Mouse (Mus musculus): ENCODE measurements around the gene Raph1. TPM values are rescaled to one million over a fixed set of nuclear protein-coding genes. Genes with fewer than 3 reads are reported as not detected.
A peak's percentile ranks its signal among the peaks of the same experiment; 100 is the strongest.

Raph1 gene
- total and polyA plus RNA-seq, 3 experiments = 17.1 to 152 (median 111) TPM

DNA sequence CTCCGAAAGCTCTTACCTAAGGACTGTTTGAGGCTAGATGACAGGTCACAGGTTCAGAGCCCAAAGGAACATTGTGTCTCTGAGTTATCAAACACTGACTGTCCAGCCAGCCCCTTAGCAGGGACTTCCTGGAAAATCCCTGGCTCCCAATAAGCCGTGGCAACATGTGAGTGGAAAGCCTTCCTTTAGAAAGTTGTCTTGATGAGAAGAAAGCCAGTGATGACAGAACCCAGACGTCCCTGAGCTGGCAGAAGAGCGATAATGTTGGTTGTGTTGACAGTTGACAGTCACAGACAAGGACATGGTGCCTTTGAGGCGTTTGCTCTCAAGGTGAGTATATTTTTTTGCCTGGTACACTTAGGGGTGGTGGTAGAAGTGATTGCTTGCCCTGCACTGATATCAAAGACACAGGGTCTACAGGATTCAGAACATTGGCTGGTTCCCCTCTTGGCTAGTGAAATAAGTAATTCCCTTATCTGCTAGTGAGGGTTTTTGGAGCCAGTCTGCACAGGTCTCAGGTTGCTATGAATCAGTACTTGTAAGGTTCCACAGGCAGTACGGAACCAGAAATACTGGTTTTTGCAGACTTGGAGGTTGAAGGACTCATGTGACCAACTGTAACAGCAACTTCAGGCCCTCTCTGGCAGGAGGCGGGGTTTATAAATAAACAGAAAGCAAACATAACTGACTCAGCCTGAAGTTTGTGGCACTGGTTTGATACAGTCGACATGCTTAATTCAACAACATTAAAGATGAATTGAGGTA lies 42.3 kb upstream of the Raph1 start:
- DNase-seq = peak; percentile 39 to 77
- H3K9ac ChIP-seq (ENCODE audit: low read depth, low read length) = no peak overlapping the region
- WGBS = 42% methylated on average over 8 of the region's 8 CpGs
- H3K36me3 ChIP-seq (ENCODE audit: control insufficient read depth, insufficient read depth, low read length) = peaks cover 9% of the 10 kb centered on the region
- no peak for TF ChIP-seq CTCF (IDR thresholded peaks at IDR 0.05)
- TF ChIP-seq EP300 (IDR thresholded peaks at IDR 0.05; ENCODE audit: insufficient read depth, low read depth, low read length) = peak; percentile 98
- TF ChIP-seq POLR2A (IDR thresholded peaks at IDR 0.05; ENCODE audit: insufficient read depth, low read depth, low read length) = no peak
- no peaks in the 10 kb centered on the region for H3K79me2 ChIP-seq (replicated peaks; ENCODE audit: control insufficient read depth, insufficient read depth, low read length)
- H3K4me3 ChIP-seq = no peak overlapping the region
- H3K4me1 ChIP-seq (ENCODE audit: control insufficient read depth, insufficient read depth, low read length) = peaks cover 8% of the 10 kb centered on the region
- H3K27me3 ChIP-seq (ENCODE audit: control insufficient read depth, insufficient read depth, low read length) = no peaks in the 10 kb centered on the region
- intact Hi-C loops (cut with DNase I) = no loop called here
- H3K27ac ChIP-seq = peak overlapping the region; percentile 81

DNA sequence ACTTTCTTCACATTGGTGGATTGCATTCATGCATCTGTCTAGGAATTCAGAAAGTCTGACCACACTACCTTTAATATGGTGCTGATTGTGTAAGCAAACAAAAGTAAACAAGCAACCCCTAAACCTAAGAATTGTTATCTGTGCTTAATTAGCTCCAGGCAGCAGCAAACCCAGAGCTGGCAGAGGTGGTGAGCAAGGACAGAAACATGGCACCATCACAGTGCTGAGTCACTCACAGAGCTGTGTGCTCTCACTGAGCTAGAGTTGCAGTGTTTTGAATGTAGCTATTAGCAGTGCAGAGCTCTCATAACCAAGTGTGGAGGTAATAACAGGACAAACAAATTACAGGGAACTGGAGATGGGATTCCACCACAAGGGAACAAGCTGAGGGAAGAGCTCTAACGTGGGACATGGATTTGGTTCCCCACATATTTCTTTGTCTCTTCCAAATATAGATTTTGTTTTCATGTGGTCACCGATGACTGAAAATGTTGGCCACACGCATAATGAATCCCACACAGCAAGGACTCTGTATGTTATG lies 37.6 kb upstream of the Raph1 start:
- Histone ChIP-seq H3K79me2 (replicated peaks; ENCODE audit: control insufficient read depth, insufficient read depth, low read length) (no peaks in the 10 kb centered on the region), H3K27ac (peak overlapping the region; percentile 16; the same call in 1 of the 2 replicates), H3K36me3 (ENCODE audit: control insufficient read depth, insufficient read depth, low read length) (no peaks in the 10 kb centered on the region; the same call in 1 of the 2 replicates), H3K4me1 (ENCODE audit: control insufficient read depth, insufficient read depth, low read length) (peaks cover 3% of the 10 kb centered on the region), H3K9ac (ENCODE audit: low read depth, low read length) (no peak overlapping the region), H3K27me3 (ENCODE audit: control insufficient read depth, insufficient read depth, low read length) (no peaks in the 10 kb centered on the region), H3K4me3 (no peak overlapping the region)
- intact Hi-C loops (cut with DNase I) = no loop called here
- TF ChIP-seq CTCF (IDR thresholded peaks at IDR 0.05) (no peak), EP300 (IDR thresholded peaks at IDR 0.05; ENCODE audit: insufficient read depth, low read depth, low read length) (no peak), POLR2A (IDR thresholded peaks at IDR 0.05; ENCODE audit: insufficient read depth, low read depth, low read length) (no peak)
- WGBS = 72% methylated on average over 3 of the region's 3 CpGs
- no peak for DNase-seq

DNA sequence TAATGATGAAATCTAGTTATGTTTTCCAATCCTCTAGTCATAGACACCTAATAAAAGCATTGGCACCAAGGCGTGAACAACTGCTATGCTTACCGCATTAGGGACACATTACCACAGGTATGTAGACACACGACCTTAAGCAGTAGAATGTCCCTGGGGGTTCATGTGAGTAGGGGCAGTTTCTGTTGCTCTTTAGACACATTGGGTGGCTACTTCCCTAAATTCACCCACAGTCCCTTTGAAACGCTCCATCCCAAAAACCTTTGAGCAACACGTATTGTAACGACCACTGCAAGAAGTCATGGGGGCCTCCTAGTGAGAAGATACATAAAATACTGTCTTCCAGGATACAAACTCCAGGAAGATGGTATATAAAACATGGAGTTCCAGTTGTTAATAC lies 33.8 kb upstream of the Raph1 start:
- Histone ChIP-seq H3K4me1 (ENCODE audit: control insufficient read depth, insufficient read depth, low read length) (peaks cover 6% of the 10 kb centered on the region), H3K27ac (no peak overlapping the region), H3K36me3 (ENCODE audit: control insufficient read depth, insufficient read depth, low read length) (peaks cover 2% of the 10 kb centered on the region; the same call in 1 of the 2 replicates), H3K4me3 (no peak overlapping the region), H3K27me3 (ENCODE audit: control insufficient read depth, insufficient read depth, low read length) (no peaks in the 10 kb centered on the region), H3K9ac (ENCODE audit: low read depth, low read length) (no peak overlapping the region), H3K79me2 (replicated peaks; ENCODE audit: control insufficient read depth, insufficient read depth, low read length) (no peaks in the 10 kb centered on the region)
- TF ChIP-seq POLR2A (IDR thresholded peaks at IDR 0.05; ENCODE audit: insufficient read depth, low read depth, low read length) = no peak
- TF ChIP-seq CTCF (IDR thresholded peaks at IDR 0.05) = no peak
- TF ChIP-seq EP300 (IDR thresholded peaks at IDR 0.05; ENCODE audit: insufficient read depth, low read depth, low read length) = no peak
- DNase-seq = no peak
- WGBS = 95% methylated on average over 6 of the region's 6 CpGs
- intact Hi-C loops (cut with DNase I) = no loop called here

DNA sequence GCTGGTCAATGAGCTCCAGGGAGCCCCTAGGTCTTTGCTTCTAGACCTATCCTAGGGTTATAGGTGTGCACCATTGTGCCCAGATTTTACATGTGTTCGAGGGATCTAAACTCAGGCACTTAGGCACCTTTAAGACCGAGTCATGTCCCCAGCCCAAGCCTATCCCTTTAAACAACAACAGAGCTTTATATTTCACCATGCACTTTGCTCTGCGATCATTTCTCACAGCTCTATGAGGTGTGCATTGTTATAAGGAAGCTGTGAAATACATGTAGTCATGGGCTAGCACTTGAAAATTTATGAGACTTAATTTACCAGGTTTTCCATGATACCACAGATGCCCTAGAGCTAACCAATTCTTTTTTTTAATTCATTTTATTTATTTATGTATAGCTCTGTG lies 33.0 kb upstream of the Raph1 start:
- Histone ChIP-seq H3K4me3 (no peak overlapping the region), H3K27me3 (ENCODE audit: control insufficient read depth, insufficient read depth, low read length) (no peaks in the 10 kb centered on the region), H3K36me3 (ENCODE audit: control insufficient read depth, insufficient read depth, low read length) (peaks cover 2% of the 10 kb centered on the region; the same call in 1 of the 2 replicates), H3K27ac (no peak overlapping the region), H3K4me1 (ENCODE audit: control insufficient read depth, insufficient read depth, low read length) (peaks cover 6% of the 10 kb centered on the region), H3K79me2 (replicated peaks; ENCODE audit: control insufficient read depth, insufficient read depth, low read length) (no peaks in the 10 kb centered on the region), H3K9ac (ENCODE audit: low read depth, low read length) (no peak overlapping the region)
- TF ChIP-seq CTCF (IDR thresholded peaks at IDR 0.05) = no peak
- no peak for TF ChIP-seq EP300 (IDR thresholded peaks at IDR 0.05; ENCODE audit: insufficient read depth, low read depth, low read length)
- no peak for TF ChIP-seq POLR2A (IDR thresholded peaks at IDR 0.05; ENCODE audit: insufficient read depth, low read depth, low read length)
- no peak for DNase-seq
- 93% methylated on average over 3 of the region's 3 CpGs for WGBS
- intact Hi-C loops (cut with DNase I) = no loop called here

DNA sequence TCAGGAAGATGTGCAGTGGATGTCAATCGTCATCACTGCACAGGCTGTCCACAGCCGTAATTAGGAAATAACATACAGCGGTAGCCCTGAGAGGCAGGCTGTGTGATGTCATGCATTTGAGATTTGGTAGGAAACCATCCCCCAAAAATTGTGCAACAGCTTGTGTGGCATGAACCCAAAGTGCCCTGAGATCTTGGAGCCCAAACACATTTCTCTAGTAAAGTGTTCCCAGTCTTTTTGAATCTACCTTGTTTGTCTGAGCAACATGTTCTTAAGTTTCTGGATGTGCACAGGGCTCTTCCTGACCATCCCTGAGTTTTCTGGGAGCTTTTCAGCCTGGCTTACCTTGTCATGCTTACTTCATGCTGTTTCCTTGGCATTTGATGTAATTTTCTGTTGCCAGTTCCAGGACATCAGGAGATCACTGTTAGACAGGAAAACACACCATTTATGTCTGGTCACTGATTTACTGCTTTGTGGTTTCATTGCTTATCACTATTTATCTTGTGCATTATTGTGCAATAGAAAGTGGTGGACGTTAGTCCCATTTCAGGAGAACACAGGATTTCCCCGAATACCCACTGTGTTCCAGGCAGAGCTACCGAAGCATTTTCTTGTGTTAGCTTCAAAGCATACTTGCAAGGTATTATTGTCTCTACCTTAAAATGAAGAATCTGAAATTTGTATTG lies 32.3 kb upstream of the Raph1 start:
- Histone ChIP-seq H3K27me3 (ENCODE audit: control insufficient read depth, insufficient read depth, low read length) (no peaks in the 10 kb centered on the region), H3K9ac (ENCODE audit: low read depth, low read length) (no peak overlapping the region), H3K4me1 (ENCODE audit: control insufficient read depth, insufficient read depth, low read length) (peaks cover 6% of the 10 kb centered on the region), H3K27ac (no peak overlapping the region), H3K79me2 (replicated peaks; ENCODE audit: control insufficient read depth, insufficient read depth, low read length) (no peaks in the 10 kb centered on the region), H3K36me3 (ENCODE audit: control insufficient read depth, insufficient read depth, low read length) (peaks cover 2% of the 10 kb centered on the region; the same call in 1 of the 2 replicates), H3K4me3 (no peak overlapping the region)
- intact Hi-C loops (cut with DNase I) = no loop called here
- peak; percentile 54 to 63 for DNase-seq
- 67% methylated on average over 6 of the region's 6 CpGs for WGBS
- TF ChIP-seq POLR2A (IDR thresholded peaks at IDR 0.05; ENCODE audit: insufficient read depth, low read depth, low read length) (no peak), EP300 (IDR thresholded peaks at IDR 0.05; ENCODE audit: insufficient read depth, low read depth, low read length) (no peak), CTCF (IDR thresholded peaks at IDR 0.05) (no peak)
